Mouse (Mus musculus) megakaryocyte, adult 5-6 weeks (primary cell): ENCODE results near the gene Ltb. TPM values are rescaled to one million over a fixed set of nuclear protein-coding genes. Genes with fewer than 3 reads are reported as not detected.
"Not testable (repeated sequence)": the region's sequence is repeated elsewhere in the genome, so short reads cannot be mapped to it uniquely, and the experiment has no call there.

Experiments
- ATAC-seq: 2 replicates; pipeline ENCODE4 v1.8.0; 2016; ENCODE audit warnings: mild to moderate bottlenecking, inconsistent platforms; ENCODE audit not compliant: poor library complexity, severe bottlenecking
- total RNA-seq, 2 experiments: library from RNA; stranded (forward) in 1 of 2; stranded (reverse) in 1 of 2; fragments of 153-499, 151-499 nt in 1 of 2; fragments of 221-1000, 200-1000 nt in 1 of 2; gene quantifications; 2 replicates each; pipeline versions ENCODE4 v1.2.3 to v1.2.4; 2015 to 2017

Gene Ltb
- total RNA-seq, 2 experiments from 2014 or later, result 7.3 to 13.3 TPM

GRCm38 (mm10) chr17:35220156-35220952 is 26.1 kb downstream of the Ltb start, which contains the start of gene Gm16181:
Gm16181 (plus strand) TSS chr17:35220834.
- peak; percentile 11; the same call in 1 of the 2 replicates for ATAC-seq

GRCm38 (mm10) chr17:35222299-35222698 is 28.1 kb downstream of the Ltb start:
- ATAC-seq, result peak; percentile 59

GRCm38 (mm10) chr17:35224641-35225040 is 30.4 kb downstream of the Ltb start:
- no peak for ATAC-seq

- no peak for ATAC-seq
Measured at GRCm38 (mm10) chr17:35225456-35225855, 31.2 kb downstream of the Ltb start.

- ATAC-seq, result no peak
Measured at GRCm38 (mm10) chr17:35226561-35227046, 32.4 kb downstream of the Ltb start.

- ATAC-seq, result peak; percentile 63
Measured at GRCm38 (mm10) chr17:35231022-35231421, 36.8 kb downstream of the Ltb start.

GRCm38 (mm10) chr17:35232043-35232442 is 37.8 kb downstream of the Ltb start:
- ATAC-seq, result peak; percentile 31

- no peak for ATAC-seq
Measured at GRCm38 (mm10) chr17:35232659-35233058, 38.4 kb downstream of the Ltb start.

- no peak for ATAC-seq
Measured at GRCm38 (mm10) chr17:35233114-35233980, 39.1 kb downstream of the Ltb start, which contains the start of gene Atp6v1g2. Atp6v1g2 (plus strand) TSS chr17:35233660.

GRCm38 (mm10) chr17:35234090-35234489 is 39.9 kb downstream of the Ltb start:
- ATAC-seq, result not testable (repeated sequence)

- no peak for ATAC-seq
Measured at GRCm38 (mm10) chr17:35234903-35235302, 40.7 kb downstream of the Ltb start.

- ATAC-seq, result peak; percentile 69
Measured at GRCm38 (mm10) chr17:35235614-35236389, 41.6 kb downstream of the Ltb start, which contains the start of gene Nfkbil1. Nfkbil1 (minus strand) TSS chr17:35235792.

- ATAC-seq, result peak; percentile 70
Measured at GRCm38 (mm10) chr17:35236390-35236746, 42.1 kb downstream of the Ltb start.

- no peak for ATAC-seq
Measured at GRCm38 (mm10) chr17:35236996-35237395, 42.8 kb downstream of the Ltb start.

GRCm38 (mm10) chr17:35237504-35237903 is 43.3 kb downstream of the Ltb start:
- no peak for ATAC-seq

GRCm38 (mm10) chr17:35239700-35240099 is 45.5 kb downstream of the Ltb start:
- no peak for ATAC-seq

GRCm38 (mm10) chr17:35240384-35241304 is 46.4 kb downstream of the Ltb start:
- ATAC-seq, result no peak

GRCm38 (mm10) chr17:35241305-35242014 is 47.2 kb downstream of the Ltb start, which contains the start of gene Ddx39b:
Ddx39b (plus strand) TSS chr17:35241746.
- ATAC-seq, result peak; percentile 65
